Mouse (Mus musculus) forebrain, embryonic 14.5 days (tissue): ENCODE measurements at regions not wholly inside any gene's neighbourhood (a gene's known extent, or its start where the extent isn't known, plus 50 kb on each side); places are given as distances from the start of the nearest gene placed in this dataset.

Experiments
- ATAC-seq: fragments of 200-750 bp; cut with Nextera tagmentation; 2 replicates; pipeline ENCODE4 v1.8.0; 2017; ENCODE audit warnings: mild to moderate bottlenecking, moderate library complexity
- DNase-seq: peaks from one replicate; pipeline ENCODE4 v3.0.0-alpha.2; 2015; ENCODE audit warnings: low spot score
- H3K27ac ChIP-seq: fragments of 300-500 bp; sonication (generic); 2 replicates; pipeline ENCODE4 v1.5.1; 2014; ENCODE audit warnings: low read depth, mild to moderate bottlenecking, control low read depth, low read length, moderate library complexity
- H3K27me3 ChIP-seq: fragments of 300-500 bp; sonication (generic); replicated peaks from 2 replicates; pipeline ENCODE4 v1.6.1; 2014; ENCODE audit warnings: low read length, control low read depth, mixed read lengths; ENCODE audit not compliant: control insufficient read depth, insufficient read depth
- H3K36me3 ChIP-seq: fragments of 300-500 bp; sonication (generic); 2 replicates; pipeline ENCODE4 v1.6.1; 2014; ENCODE audit warnings: low read length, control low read depth; ENCODE audit not compliant: control insufficient read depth, insufficient read depth
- H3K4me1 ChIP-seq: fragments of 300-500 bp; sonication (generic); 2 replicates; pipeline ENCODE4 v1.6.1; 2014; ENCODE audit warnings: antibody characterized with exemption, low read length, control low read depth; ENCODE audit not compliant: control insufficient read depth, insufficient read depth
- H3K4me2 ChIP-seq: fragments of 300-500 bp; sonication (generic); 2 replicates; pipeline ENCODE4 v1.6.1; 2014; ENCODE audit warnings: mild to moderate bottlenecking, control low read depth, low read length
- H3K4me3 ChIP-seq: fragments of 300-500 bp; sonication (generic); 2 replicates; pipeline ENCODE4 v1.5.1; 2014; ENCODE audit warnings: low read depth, low read length, control low read depth
- H3K9ac ChIP-seq: fragments of 300-500 bp; sonication (generic); 2 replicates; pipeline ENCODE4 v1.6.1; 2014; ENCODE audit warnings: mild to moderate bottlenecking, low read length, control low read depth, moderate library complexity
- H3K9me3 ChIP-seq: fragments of 300-500 bp; sonication (generic); replicated peaks from 2 replicates; pipeline ENCODE4 v1.6.1; 2016; ENCODE audit warnings: low read length, control low read depth, mixed read lengths; ENCODE audit not compliant: control insufficient read depth
- WGBS: fragments of 180-500 bp; shearing (Covaris S2); extraction: QIAGEN DNeasy Blood & Tissue Kit; methylation state at CpG from one replicate; pipeline ENCODE4 v1.1.7; 2014; 5-methylcytosine and 5-hydroxymethylcytosine counted together

DNA sequence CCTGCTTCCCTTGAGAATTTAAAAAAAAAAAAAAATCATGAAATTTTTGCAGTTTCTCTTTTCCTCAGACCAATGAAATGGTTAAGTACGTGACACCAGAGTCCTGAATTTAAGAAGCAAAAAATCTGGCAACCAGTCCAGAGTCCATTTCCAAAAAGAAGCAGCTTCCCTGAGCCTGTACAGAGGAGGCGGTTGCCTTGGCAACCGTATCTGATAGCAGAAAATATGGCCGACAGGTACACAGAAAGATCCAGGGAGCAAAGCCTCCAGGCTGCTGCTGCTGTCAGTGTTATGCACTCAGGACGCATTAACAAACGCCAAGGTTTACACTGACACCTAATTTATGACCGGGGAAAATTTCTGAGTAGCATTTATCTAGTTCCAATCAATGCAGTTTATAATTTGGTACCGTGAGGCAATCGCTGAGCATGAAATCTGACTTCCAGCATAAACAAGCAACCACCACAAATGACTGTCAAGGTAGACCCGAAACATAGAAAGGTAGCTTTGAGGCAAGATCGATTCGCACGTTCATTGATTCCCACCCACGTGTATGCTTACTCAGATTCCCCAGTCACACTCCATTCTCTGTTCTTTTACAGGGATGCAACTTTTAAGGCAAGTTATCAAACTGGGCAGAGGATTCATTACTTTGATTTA lies 420.8 kb downstream of the Basp1 start:
- peaks cover 6% of the 10 kb centered on the region for H3K4me1 ChIP-seq
- H3K4me3 ChIP-seq, result no peak overlapping the region
- 78% methylated on average over 14 of the region's 14 CpGs for WGBS
- peak; percentile 67; the same call in 1 of the 2 replicates for ATAC-seq
- no peak overlapping the region for H3K9ac ChIP-seq
- H3K27me3 ChIP-seq, result no peaks in the 10 kb centered on the region
- H3K9me3 ChIP-seq, result no peaks in the 10 kb centered on the region
- H3K36me3 ChIP-seq, result no peaks in the 10 kb centered on the region
- H3K27ac ChIP-seq, result no peak overlapping the region
- H3K4me2 ChIP-seq, result no peak overlapping the region
- DNase-seq, result peak; percentile 78

GRCm38 (mm10) chr15:24990082-24990786 lies 423.3 kb downstream of the Basp1 start:
- Histone ChIP-seq H3K36me3 (no peaks in the 10 kb centered on the region), H3K4me3 (no peak overlapping the region), H3K9me3 (no peaks in the 10 kb centered on the region), H3K27ac (no peak overlapping the region), H3K4me2 (no peak overlapping the region), H3K27me3 (no peaks in the 10 kb centered on the region), H3K9ac (no peak overlapping the region), H3K4me1 (peaks cover 6% of the 10 kb centered on the region)
- ATAC-seq (no peak), DNase-seq (peak; percentile 70)
- 59% methylated on average over 5 of the region's 5 CpGs for WGBS

DNA sequence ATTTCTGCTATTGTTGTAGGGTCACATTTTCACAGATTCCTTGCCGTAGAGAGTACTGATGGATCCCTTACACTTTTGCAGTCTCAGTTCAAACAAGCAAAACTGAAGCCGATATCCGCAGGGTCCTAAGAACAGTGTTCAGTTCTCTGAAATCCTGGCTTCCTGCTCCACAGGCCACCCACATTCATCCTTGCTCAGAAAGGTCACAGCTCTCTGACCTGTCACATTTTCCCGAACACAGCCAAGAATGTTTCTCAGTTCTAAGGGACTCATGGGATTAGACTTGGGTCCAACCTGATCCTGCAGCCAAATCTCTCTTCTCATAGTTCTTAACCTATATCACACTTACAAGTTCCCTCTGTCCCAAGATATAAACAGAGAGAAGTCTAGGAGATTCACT lies 432.7 kb downstream of the Basp1 start:
- no peak overlapping the region for H3K4me3 ChIP-seq
- WGBS, result 55% methylated on average over 4 of the region's 4 CpGs
- no peak overlapping the region for H3K4me2 ChIP-seq
- ATAC-seq, result no peak
- H3K9me3 ChIP-seq, result no peaks in the 10 kb centered on the region
- H3K27me3 ChIP-seq, result no peaks in the 10 kb centered on the region
- no peak for DNase-seq
- H3K4me1 ChIP-seq, result no peaks in the 10 kb centered on the region
- no peaks in the 10 kb centered on the region for H3K36me3 ChIP-seq
- no peak overlapping the region for H3K9ac ChIP-seq
- no peak overlapping the region for H3K27ac ChIP-seq

DNA sequence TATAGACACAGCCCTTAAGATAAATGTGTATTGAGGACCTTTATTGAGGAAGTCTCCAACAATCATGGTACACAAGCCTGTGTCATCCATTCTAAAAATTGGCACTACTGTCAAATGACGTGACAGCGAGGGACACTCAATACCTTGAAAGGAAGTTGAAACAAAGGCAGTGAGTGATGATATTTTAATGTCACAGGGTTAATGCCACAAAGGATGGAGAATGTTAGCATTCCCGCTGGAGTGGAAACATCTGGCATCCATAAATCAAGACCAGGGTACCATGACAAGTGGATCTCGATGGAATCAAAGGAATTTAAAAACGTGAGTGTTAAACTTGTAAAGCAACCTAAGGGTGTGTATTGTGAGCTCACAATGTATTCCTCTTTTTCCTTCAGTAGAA lies 441.5 kb downstream of the Basp1 start:
- ATAC-seq, result no peak
- DNase-seq, result no peak
- Histone ChIP-seq H3K27ac (no peak overlapping the region), H3K36me3 (no peaks in the 10 kb centered on the region), H3K4me2 (no peak overlapping the region), H3K4me1 (0 out of 2 replicates have a peak, but pooled peaks cover 3% of the 10 kb centered on the region), H3K4me3 (no peak overlapping the region), H3K9ac (no peak overlapping the region), H3K9me3 (no peaks in the 10 kb centered on the region), H3K27me3 (no peaks in the 10 kb centered on the region)
- WGBS, result 77% methylated on average over 5 of the region's 5 CpGs

- 28% methylated on average over 2 of the region's 2 CpGs for WGBS
- H3K4me3 ChIP-seq, result no peak overlapping the region
- no peak overlapping the region for H3K9ac ChIP-seq
- no peak overlapping the region for H3K27ac ChIP-seq
- H3K36me3 ChIP-seq, result no peaks in the 10 kb centered on the region
- no peaks in the 10 kb centered on the region for H3K9me3 ChIP-seq
- peak; percentile 49 for DNase-seq
- 0 out of 2 replicates have a peak, but pooled peaks cover 3% of the 10 kb centered on the region for H3K4me1 ChIP-seq
- ATAC-seq, result peak; percentile 58; the same call in 1 of the 2 replicates
- H3K27me3 ChIP-seq, result no peaks in the 10 kb centered on the region
- no peak overlapping the region for H3K4me2 ChIP-seq
Measured at GRCm38 (mm10) chr15:24969391-24969812, 444.2 kb downstream of the Basp1 start.

GRCm38 (mm10) chr15:24968636-24969317 lies 444.8 kb downstream of the Basp1 start:
- Histone ChIP-seq H3K27ac (no peak overlapping the region), H3K4me2 (no peak overlapping the region), H3K4me1 (0 out of 2 replicates have a peak, but pooled peaks cover 3% of the 10 kb centered on the region), H3K9me3 (no peaks in the 10 kb centered on the region), H3K27me3 (no peaks in the 10 kb centered on the region), H3K36me3 (no peaks in the 10 kb centered on the region), H3K4me3 (no peak overlapping the region), H3K9ac (no peak overlapping the region)
- no peak for DNase-seq
- ATAC-seq, result no peak
- WGBS, result 87% methylated on average over 7 of the region's 7 CpGs

- 56% methylated on average over 2 of the region's 2 CpGs for WGBS
- H3K4me1 ChIP-seq, result no peaks in the 10 kb centered on the region
- H3K27ac ChIP-seq, result no peak overlapping the region
- no peaks in the 10 kb centered on the region for H3K27me3 ChIP-seq
- no peaks in the 10 kb centered on the region for H3K36me3 ChIP-seq
- ATAC-seq (peak; percentile 89), DNase-seq (peak; percentile 65)
- no peak overlapping the region for H3K4me3 ChIP-seq
- H3K9me3 ChIP-seq, result no peaks in the 10 kb centered on the region
- no peak overlapping the region for H3K4me2 ChIP-seq
- H3K9ac ChIP-seq, result no peak overlapping the region
Measured at GRCm38 (mm10) chr15:24929742-24930141, 483.8 kb downstream of the Basp1 start.

DNA sequence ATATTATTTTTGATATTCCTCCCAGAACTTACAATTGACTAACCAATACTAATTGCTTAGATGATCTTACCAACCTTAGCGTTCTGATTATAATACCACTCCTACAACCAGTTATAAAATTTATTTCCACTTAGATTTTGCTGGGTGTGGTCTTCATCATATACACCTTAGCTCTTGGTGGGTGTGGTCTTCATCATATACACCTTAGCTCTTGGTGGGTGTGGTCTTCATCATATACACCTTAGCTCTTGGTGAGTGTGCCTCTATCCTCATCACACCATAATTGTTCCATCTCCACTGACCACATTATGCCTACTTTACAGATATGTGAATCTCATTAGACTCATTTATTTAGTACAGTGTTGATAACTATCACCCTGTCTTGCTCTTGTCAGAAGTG lies 501.7 kb downstream of the Basp1 start:
- Histone ChIP-seq H3K9me3 (no peaks in the 10 kb centered on the region), H3K4me2 (no peak overlapping the region), H3K4me3 (no peak overlapping the region), H3K27me3 (no peaks in the 10 kb centered on the region), H3K27ac (no peak overlapping the region), H3K4me1 (no peaks in the 10 kb centered on the region), H3K36me3 (no peaks in the 10 kb centered on the region), H3K9ac (no peak overlapping the region)
- ATAC-seq (no peak), DNase-seq (no peak)
- 79% methylated on average over 1 of the region's 1 CpGs for WGBS

DNA sequence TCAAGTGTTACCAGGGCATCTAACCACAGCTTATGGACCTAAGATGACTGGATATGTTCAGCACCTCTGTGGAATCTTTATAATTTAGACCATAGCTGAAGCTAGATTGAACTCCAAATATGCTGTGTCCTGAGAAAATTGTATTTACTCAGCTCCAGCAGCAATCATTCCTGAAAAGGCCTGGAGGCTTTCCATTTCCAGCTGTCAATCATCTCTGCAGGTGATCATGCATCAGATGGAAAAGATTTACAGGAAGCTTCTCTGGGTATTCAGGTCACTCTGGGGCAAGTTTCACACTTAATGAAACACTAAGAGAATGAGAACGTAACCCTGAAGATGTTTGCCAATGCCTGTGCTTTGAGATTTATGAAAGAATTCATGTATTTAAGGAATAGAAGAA lies 502.1 kb downstream of the Basp1 start:
- Histone ChIP-seq H3K27me3 (no peaks in the 10 kb centered on the region), H3K4me1 (no peaks in the 10 kb centered on the region), H3K27ac (no peak overlapping the region), H3K9ac (no peak overlapping the region), H3K9me3 (no peaks in the 10 kb centered on the region), H3K36me3 (no peaks in the 10 kb centered on the region), H3K4me2 (no peak overlapping the region), H3K4me3 (no peak overlapping the region)
- no peak for ATAC-seq
- peak; percentile 10 for DNase-seq
- WGBS, result 51% methylated on average over 1 of the region's 1 CpGs
